Mouse (Mus musculus): ENCODE data around the gene Gkn1. TPM values are rescaled to one million over a fixed set of nuclear protein-coding genes. Genes with fewer than 3 reads are reported as not detected.
A peak's percentile ranks its signal among the peaks of the same experiment; 100 is the strongest.

Gkn1 gene
- not detected for total RNA-seq (2021)
- long read RNA-seq, experiment 1: 0 reads
- long read RNA-seq, experiment 2: 0 reads

DNA sequence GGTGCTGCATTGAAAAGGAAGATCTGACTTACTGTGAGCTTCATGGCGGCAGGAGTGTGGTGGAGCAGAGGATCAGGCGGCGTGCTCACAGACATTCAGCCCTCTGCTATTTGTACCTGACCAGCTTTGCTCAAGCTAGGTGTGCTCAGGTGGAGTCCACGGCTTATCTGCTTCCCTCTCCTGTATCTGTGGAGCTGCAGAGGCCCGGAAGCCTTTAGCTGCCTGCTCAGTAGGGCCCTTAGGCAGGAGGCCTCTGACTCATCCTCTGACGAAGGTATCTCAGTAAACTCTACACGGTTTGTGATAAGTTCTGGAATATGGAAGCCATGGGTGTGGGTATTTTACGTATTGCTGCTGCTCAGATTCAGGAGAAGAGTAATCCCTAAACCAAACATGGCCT is at the start of gene Gkn1:
Gene Gkn1 (minus strand): TSS at position 114 of the 400 bp plus-strand sequence.
- no peak for DNase-seq (ENCODE audit: low spot score in 2 of 2)

DNA sequence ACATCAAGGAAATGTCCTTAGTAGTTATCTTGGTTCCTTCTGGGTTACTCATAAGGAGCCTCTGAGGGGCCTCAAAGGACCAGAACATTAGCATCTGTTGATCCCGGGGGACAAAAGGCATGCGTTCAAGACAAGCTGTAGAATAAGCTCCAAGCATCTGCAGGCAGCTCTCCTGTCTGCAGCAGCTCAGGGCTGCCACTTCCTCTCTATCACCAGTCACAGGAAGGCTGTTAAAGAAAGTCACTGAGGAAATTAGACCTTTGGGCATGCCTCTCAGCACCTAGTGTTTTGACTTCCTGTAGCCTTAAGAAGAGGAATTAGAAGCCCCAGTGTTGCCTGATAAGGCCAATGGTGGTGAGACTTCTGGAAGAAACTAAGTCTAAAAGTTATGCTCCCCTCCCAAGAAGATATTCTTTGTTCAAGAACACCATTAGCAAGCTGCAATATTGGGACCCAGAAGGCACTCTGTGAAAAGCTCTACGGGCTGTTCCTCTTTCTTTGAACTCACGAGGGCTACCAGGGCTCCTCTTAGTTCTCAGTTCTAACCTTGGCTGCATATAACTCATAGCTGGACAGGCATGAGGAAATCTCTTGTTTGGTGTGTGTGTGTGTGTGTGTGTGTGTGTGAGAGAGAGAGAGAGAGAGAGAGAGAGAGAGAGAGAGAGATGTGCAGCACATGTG is 49.3 kb upstream of the Gkn1 start:
- DNase-seq (ENCODE audit: low spot score in 2 of 2): no peak

DNA sequence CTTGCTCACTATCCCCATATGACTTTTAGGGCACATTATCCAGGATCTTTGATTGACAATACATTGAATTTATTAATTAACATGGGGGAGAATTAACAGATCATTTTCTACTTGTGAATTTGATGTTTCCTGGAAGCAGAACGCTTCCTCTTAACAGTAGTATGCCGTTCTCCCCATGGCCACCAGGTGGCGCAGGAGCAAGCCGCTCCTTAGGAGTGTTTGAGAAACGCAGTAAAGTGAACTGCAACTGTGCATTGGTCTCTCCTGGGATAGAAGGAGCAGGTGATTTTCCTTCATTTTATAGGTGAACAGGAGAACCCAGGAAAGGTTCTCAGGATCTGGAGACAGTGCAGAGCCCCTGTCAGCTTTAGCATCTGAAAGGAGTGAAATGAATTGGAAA is 48.4 kb upstream of the Gkn1 start:
- DNase-seq (ENCODE audit: low spot score in 2 of 2): peak; percentile 65 to 79

DNA sequence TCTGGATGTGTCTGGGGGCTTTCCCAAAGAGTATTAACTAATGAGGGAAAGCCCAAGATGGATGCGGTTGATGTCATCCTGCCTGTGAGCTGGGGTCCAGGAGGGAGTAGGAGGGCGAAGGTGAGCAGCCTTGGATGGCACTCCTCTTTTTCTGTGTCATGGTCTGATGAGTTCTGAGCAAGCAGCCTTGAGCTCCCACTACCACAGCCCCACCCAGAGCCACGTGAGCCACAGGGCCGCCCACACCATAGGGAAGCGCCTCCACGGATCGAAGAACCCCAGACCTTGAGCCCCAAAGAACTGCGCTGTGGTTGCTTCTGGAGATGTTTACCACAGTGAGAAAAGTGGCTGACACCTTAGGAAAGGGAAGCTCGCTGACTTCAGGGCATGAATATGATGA is 44.0 kb upstream of the Gkn1 start:
- DNase-seq (ENCODE audit: low spot score in 2 of 2): no peak

DNA sequence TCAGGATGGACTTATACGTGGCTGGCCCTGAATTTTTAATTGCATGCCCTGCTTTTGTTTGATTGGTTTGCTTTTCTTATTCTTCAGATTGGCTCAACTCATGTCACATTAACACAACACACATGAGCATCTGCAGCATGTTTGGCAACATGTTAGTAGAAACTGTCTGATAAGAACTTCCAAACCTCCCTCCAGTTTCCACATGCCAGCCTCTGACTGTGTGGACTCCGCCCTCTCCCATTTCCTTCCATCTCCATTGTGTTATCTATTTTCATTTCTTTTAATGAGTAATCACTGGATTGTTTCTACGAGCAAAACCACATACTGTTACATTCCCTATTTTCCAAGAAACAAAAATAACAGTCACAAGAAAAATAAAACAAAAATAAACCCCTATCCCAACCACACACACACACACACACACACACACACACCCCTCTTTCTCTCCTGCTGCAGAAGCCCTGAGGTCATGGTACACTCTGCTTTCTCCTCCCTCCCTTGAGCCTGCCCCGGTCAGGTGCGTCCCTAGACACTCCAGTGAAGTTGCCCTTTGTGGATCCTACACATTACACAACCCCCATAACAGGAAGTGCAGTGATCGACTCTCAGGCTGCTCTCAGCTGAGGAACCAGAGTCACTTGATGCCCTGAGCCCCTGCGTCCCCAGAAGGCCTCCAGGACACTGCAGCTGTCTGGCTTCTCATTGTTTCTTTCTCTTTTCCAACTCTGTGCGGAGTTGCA is 42.9 kb upstream of the Gkn1 start:
- DNase-seq (ENCODE audit: low spot score in 2 of 2): no peak

DNA sequence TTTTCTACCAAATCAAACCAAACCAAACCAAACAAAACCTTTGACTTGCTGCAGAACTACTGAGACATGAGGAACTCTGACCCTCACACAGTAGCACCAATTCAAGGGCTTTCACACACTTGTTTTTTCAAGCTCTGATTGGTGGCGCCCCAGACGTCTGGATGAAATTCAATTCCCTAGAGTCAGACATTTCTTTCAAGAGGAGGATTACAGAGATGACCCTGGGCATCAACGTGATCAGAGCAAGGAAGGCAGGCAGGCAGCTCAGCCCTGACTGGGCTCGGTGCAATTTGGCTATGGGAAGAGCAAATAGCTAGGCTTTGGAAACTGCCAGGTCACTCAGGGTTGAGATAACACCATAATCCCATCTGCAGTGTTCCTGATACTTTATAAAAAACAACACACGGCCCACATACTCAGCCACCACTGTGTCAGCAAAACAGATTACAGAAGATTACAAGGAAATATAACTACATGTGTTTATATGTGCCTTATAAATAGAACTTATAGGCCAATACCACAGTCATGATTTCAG is 38.8 kb upstream of the Gkn1 start:
- no peak for DNase-seq (ENCODE audit: low spot score in 2 of 2)

DNA sequence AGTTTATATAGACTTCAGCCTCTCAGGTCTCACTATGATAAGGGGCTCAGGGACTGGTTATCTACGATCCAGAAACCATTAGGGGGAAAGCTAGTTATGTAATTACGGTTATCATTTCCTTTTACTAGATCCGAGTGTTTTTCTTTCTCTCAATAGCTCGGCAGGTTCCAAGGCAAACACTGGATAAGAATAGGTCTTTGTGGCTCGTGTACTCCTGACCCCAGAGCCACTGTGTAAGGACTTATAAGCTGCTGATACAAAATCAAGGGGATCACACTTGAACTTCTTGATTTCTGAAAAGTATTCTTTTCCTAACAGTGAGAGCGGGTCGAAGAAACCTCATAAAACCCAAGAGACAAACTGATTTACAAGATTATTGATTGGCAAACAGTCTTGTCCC is 38.1 kb upstream of the Gkn1 start, which contains the start of gene Gkn3:
Gene Gkn3 (minus strand): TSS at position 59 of the 400 bp plus-strand sequence.
- DNase-seq (ENCODE audit: low spot score in 2 of 2): no peak

DNA sequence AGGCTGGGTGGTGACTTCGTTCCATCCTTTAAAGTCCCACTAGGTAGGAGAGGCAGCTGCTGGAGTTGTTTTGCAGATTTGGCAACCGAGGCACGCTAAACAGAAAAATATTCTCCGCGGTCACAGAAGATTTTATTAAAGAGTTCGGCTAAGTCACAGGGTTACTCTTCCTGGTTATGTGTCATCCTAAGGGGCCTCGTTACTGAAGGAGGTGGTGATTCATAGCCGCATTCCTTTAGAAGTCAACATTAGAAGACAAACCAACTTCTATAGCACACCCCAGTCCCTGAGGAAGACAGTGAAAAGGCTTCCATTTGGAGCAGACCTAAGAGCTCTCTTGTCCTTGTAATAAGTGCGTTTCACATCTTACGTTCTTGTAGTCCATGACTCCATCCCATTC is 35.9 kb upstream of the Gkn1 start:
- no peak for DNase-seq (ENCODE audit: low spot score in 2 of 2)

DNA sequence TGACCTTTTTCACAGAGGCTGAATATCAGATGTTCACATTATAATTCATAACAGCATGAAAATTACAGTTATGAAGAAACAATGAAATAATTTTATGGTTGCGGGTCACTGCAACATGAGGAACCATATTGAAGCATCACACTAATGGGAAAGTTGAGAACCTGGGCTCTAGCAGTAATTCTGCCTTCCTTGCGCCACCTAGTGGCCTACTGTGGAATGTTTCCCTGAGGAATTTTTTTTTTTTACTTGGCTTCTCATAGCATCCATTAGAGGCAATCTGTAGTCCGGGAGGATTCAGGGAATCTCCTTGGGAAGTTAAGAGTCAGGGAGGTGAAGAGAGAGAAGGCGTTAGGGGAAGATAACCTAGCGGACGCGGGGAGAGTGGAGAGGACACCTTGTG is 35.5 kb upstream of the Gkn1 start:
- peak; percentile 60 to 62 for DNase-seq (ENCODE audit: low spot score in 2 of 2)

DNA sequence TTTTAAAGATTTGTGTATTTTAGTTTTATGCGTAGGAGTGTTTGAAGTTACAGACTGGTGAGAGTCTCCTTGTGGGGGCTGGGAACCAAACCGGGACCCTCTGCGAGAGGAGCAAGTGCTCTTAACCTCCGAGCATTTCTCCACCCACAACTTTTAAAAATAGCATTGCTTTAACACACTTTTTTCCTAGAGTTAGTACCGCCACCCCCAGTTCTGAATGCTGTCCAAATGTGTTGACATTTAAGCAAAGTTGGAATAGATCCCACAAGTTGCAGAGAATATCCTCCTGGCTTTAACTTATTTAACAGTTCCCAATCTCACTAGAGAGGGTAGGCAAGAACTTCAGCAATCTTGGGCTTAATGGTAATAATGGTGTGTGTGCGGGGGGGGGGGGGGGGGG is 34.0 kb upstream of the Gkn1 start:
- DNase-seq (ENCODE audit: low spot score in 2 of 2): no peak

DNA sequence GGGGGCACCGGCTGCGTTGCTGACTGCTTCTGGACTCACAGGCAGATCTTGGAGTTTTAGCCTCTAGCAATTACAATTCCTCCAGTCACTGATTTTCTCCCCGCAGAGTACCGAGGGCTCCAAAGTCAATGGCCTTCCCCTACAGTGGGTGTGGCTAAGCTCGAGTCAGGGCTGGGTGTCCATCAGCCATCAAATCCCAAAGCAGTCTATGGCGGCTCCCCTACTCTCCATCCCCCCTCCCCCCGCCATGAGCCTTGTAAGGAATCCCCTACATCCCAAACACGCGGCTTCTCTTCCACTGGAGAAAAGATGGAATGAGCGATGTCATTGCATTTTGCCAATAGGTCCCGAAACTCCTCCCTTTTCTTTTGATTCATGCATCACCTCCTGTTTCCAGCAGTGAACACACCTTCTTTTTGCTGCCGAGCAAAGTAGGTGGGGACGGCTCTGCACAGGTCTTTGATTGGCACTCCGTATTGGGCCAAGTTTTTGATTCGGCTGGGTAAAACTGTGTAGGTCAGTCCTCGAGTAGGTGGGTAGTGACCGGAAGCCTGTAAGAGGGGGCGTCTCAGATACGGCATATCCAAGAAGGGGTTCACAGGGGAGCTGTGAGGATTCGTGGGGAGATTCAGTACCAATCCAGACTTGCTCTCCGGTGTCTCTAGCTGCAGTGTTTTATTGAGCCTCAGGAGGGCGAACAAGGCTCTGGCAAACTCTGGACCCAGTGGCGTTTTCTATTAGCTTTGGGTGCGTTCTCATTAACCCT is 33.4 kb upstream of the Gkn1 start:
- no peak for DNase-seq (ENCODE audit: low spot score in 2 of 2)

DNA sequence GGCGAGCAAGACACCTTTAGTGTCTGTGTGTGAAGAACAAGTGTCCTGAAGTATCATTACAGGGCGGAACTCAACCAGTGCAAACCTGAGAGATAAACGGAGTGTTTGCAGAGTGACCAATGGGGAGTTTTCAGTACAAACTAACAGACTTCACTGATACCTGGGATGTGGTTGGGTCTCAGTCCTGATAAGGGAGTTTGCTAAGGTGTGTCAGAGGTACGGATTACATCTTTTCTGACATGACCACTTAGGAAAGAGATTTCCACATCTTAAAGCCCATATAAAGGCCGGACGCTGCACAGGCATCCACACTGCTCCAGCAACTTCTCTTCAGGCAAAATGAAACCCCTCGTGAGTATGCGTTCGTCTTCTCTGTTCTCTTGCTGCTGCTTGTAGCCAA is 22.3 kb upstream of the Gkn1 start, which contains the start of gene Gkn2:
Gene Gkn2 (plus strand): TSS at position 301 of the 400 bp plus-strand sequence.
- DNase-seq (ENCODE audit: low spot score in 2 of 2): no peak

DNA sequence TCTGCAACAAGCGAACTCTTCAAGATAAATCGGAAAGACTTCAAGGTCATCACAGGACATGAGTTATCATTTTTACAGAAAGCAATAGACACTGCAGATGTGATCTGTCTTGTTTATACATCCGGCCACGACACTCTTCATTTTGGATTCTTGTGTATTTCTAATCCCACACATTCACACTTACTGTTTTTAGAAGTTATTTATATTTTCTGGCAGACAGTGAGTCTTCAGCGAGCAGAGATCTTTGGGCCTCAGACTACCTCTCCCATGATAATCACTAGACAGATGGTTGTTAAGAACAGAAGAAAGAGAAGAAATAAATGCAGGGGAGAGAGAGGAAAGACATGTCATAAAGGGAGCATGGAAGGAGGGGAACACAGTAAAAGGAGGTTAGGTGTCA is 18.5 kb upstream of the Gkn1 start:
- DNase-seq (ENCODE audit: low spot score in 2 of 2): no peak

DNA sequence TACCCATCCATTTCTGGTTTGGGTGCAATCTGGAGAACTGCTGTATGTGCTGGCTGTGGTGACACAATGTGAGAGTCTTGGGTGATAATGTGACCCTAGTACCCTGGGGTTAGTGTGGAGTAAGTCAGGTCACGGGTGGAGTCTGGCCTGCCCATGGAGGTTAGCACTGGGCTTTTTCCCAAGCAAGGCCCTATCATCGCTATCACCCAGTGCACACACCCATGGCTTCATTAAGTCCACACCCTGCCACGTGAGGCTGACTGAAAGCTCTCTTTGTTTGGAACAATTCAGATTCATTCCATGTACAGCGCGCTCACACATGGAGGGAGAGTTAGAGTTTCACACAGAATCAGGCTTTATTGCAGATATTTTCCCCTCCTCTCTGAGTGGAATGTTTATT is 3.7 kb upstream of the Gkn1 start:
- DNase-seq (ENCODE audit: low spot score in 2 of 2): no peak

DNA sequence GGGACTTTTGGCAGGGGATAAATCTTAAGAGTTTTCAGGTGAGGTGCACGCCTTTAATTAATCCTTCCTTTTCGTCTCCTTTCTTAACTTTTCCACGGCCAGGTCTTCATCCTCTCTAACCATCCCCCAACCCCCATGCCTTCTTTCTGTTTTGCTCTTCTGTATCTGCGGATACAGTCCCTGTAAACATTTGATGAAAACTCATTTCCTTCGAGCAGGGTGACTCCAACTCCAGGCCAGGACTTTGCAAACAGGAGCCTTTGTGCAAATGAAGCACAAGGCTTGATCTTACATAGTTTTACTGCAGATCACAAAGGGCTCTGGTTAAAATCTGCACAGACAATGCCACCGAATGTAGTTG is 14.8 kb downstream of the Gkn1 start:
- no peak for DNase-seq (ENCODE audit: low spot score in 2 of 2)

DNA sequence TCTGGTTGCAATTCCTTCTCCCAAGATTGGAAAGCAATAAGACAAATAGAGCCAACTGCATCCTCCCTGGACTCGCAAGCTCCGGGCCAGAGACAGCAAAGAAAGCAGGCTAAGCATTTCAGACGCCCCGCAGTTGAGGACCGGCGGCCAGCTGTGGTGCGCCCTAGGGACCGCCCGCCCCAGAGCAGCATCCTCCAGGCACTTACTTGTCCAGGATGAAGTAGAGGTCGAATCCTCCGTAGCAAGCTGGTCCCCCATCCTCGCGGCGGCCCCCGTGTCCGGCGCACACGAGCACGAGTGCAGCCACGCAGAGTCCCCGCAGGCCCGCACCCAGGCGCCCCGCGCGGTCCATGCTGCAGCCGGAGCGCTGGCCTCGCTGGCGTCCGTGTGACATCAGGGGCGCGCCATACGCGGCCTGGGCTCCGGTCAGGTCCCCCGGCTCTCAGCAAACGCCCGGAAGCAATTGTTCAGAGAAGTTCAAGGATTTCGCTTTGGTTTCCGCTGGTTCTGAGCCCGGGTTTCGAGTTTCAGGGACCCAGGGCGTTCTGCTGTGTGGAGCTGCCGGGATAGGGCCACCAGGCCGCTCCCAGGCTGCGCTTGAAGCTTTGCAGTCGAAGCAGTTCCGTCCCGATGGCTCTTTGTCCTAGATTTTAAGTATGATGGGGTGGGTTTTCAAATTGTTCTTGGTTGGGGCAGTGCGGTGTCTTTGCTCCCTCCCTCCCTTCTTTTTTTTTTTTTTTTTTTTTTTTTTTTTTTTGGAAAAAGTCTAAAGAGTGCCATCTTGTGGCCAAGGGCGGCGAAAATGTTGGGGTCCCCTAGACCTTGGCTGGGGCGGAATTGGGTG is 15.4 kb downstream of the Gkn1 start, which contains the start of gene Antxr1:
Gene Antxr1 (minus strand): TSS at position 731 of the 844 bp plus-strand sequence.
- DNase-seq (ENCODE audit: low spot score in 2 of 2): peak; percentile 40 to 57

DNA sequence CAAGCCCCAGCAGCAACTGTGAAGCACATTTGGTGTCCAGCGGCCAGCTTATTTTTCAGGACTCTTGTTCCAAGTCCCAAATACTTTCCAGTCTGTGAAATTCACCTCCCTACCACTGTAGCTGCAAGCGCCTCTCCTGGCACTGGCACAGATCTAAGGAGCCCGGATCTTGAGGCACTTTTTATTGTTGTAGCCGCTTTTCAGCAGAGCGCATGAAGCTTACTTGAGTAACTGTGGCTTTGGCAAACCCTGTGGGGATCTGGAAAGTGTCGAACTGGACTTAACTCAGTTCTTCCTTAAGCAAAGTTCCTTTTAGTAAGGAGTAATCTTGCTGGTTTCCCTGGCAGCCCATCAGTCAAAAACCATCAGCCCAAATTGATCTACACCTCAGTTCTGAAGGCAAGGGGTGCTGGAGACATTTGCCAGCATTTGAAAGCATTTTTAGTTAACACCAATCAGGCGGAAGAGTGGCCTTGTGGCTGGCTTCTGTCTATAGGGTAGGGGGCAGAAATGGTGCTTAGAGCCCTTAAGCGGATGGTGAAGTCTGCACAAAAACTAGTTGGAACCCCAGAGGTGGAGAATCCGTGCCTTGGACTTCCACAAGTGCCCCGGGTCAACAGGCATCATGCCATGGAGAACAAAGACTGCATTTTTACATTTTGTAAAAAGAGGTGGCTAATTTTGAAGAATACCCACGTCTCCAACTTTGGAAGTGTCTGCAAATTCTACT is 16.2 kb downstream of the Gkn1 start:
- no peak for DNase-seq (ENCODE audit: low spot score in 2 of 2)

DNA sequence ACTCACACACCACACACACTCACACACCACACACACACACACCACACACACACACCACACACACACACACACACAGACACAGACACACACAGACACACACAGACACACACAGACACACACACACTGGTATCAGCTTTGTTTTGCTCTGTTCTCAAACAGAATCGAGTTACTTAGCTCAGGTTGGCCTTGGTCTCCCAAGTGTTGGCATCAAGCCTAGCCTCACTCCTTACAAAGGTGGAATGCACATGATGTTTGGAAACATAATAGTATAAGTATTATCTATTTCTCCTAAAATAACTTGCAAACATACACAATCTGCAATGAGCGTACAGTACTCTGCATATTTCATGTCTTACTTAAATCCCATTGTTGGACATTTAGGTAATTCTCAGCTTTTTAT is 18.4 kb downstream of the Gkn1 start:
- DNase-seq (ENCODE audit: low spot score in 2 of 2): no peak

DNA sequence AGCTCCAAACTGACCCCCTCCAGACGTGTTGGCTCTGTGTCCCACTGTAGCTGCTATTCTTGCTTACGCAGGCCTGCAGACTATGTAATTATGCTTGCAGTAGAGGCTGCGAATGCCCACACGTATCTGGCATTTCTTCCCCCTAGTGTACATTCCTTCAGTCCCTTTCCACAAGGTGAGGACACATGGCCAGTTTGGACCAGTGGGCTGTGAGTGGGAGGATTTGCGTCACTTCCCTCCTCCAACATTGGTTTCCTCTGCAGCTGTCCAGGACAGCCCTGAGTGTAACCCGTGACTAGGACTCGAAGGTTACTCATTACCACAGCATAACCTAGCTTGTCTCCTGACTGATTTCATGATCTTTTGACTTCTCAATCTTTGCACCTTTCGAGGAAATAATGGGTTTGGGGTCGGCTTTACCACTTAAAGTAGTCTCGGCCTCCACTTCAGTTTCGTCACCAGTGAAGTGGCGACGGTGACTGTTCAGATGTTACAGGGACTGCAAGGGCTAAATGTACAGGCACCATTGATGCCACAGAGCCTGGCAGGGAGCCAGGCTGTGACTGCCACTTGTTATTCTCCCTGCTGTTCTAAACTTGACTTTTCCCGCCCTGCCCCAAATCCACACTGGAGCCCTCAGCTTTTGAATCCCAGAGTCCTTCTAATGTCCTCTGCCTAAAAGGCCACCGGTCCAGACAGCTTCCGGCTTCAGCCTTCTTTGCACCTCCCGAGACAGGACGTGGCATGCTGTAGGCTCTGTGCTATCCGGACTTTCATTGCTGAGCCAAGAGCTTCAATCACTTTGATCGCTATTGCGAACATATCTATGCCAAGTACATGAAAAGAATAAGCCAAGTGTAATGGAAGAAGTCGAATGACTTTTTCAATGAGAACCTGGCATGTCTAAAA is 22.2 kb downstream of the Gkn1 start:
- no peak for DNase-seq (ENCODE audit: low spot score in 2 of 2)
